In genomic region chr8:126531459-126531858, GRCm38 (mm10) we compare ENCODE assay signal across 19 mouse cellular contexts. TPM values are rescaled to one million over a fixed set of nuclear protein-coding genes. Genes with fewer than 3 reads are reported as not detected.
A peak's percentile ranks its signal among the peaks of the same experiment; 100 is the strongest.
DNase-seq lines count a peak whose midpoint lies in the region; ATAC-seq and TF ChIP-seq lines count a peak whose summit lies in the region.
"Had no signal": no experiment of that assay in that cellular context is flagged by ENCODE, and none has a peak within 500 bp of the region (broad histone marks: within the 10 kb centered on the region; RNA-seq: fewer than 3 reads in every experiment).

No protein-coding gene starts in this region.

- H3K79me2 ChIP-seq in heart, adult 2 months (replicated peaks; ENCODE audit: control insufficient read depth, insufficient read depth, low read length) = no peaks in the 10 kb centered on the region

- TF ChIP-seq CTCF in heart, adult 2 months (IDR thresholded peaks at IDR 0.05) = no peak
- no peak for TF ChIP-seq CTCF in kidney, adult 2 months (conservative IDR thresholded peaks at IDR 0.05; ENCODE audit: insufficient read depth, insufficient read length, low read depth, low read length)

- no peaks in the 10 kb centered on the region for H3K9me3 ChIP-seq in heart, embryonic 16.5 days (replicated peaks; ENCODE audit: control insufficient read depth, low read length)
- H3K9me3 ChIP-seq: embryonic facial prominence, embryonic 10.5 days; forebrain, embryonic 15.5 days; liver, embryonic 12.5 days; lung, embryonic 15.5 days; midbrain, embryonic 12.5 days; neural tube, embryonic 15.5 days had no signal

- intact Hi-C loops in heart, adult 2 months (cut with DNase I) = no loop called here
- intact Hi-C loops in heart, postnatal 25 days (cut with DNase I) = no loop called here

- H3K4me1 ChIP-seq in heart, adult 2 months (ENCODE audit: control insufficient read depth, insufficient read depth, low read length) = peaks cover 22% of the 10 kb centered on the region
- peaks cover 51% of the 10 kb centered on the region for H3K4me1 ChIP-seq in heart, embryonic 16.5 days (ENCODE audit: control insufficient read depth, insufficient read depth, low read length)
- peaks cover 14% of the 10 kb centered on the region for H3K4me1 ChIP-seq in kidney, adult 2 months (ENCODE audit: control insufficient read depth, insufficient read depth, low read length)

- no peak overlapping the region for H3K9ac ChIP-seq in heart, adult 2 months (ENCODE audit: low read depth, low read length)
- H3K9ac ChIP-seq in heart, embryonic 16.5 days (ENCODE audit: low read length) = peak overlapping the region; percentile 28; the same call in 1 of the 2 replicates
- H3K9ac ChIP-seq: forebrain, embryonic 15.5 days; hindbrain, embryonic 14.5 days; liver, embryonic 12.5 days; lung, embryonic 15.5 days; midbrain, embryonic 12.5 days; neural tube, embryonic 15.5 days had no signal

- no peak overlapping the region for H3K4me3 ChIP-seq in heart, adult 2 months
- no peak overlapping the region for H3K4me3 ChIP-seq in heart, embryonic 16.5 days (ENCODE audit: low read length)
- H3K4me3 ChIP-seq in kidney, adult 2 months (ENCODE audit: insufficient read depth, low read depth, low read length) = no peak overlapping the region
- H3K4me3 ChIP-seq: embryonic facial prominence, embryonic 10.5 days; erythroblast, embryonic 14.5 days; forebrain, embryonic 15.5 days; liver, embryonic 12.5 days; lung, embryonic 15.5 days; midbrain, embryonic 12.5 days; myocyte; neural tube, embryonic 15.5 days had no signal

- no peak for TF ChIP-seq POLR2A in heart, adult 2 months (IDR thresholded peaks at IDR 0.05; ENCODE audit: insufficient read depth, low read depth, low read length)
- no peak for TF ChIP-seq POLR2A in kidney, adult 2 months (IDR thresholded peaks at IDR 0.05; ENCODE audit: low read depth, low read length)

- no peaks in the 10 kb centered on the region for H3K27me3 ChIP-seq in heart, adult 2 months (ENCODE audit: control insufficient read depth, insufficient read depth, low read length)
- H3K27me3 ChIP-seq in heart, embryonic 16.5 days (ENCODE audit: control insufficient read depth, insufficient read depth, low read length) = no peaks in the 10 kb centered on the region
- H3K27me3 ChIP-seq in kidney, adult 2 months (replicated peaks; ENCODE audit: control insufficient read depth, insufficient read depth, low read length) = no peaks in the 10 kb centered on the region
- H3K27me3 ChIP-seq: forebrain, embryonic 15.5 days; liver, embryonic 12.5 days; lung, embryonic 15.5 days; midbrain, embryonic 12.5 days; neural tube, embryonic 15.5 days had no signal

- peaks cover under 1% of the 10 kb centered on the region; the same call in 1 of the 2 replicates for H3K36me3 ChIP-seq in heart, adult 2 months (ENCODE audit: control insufficient read depth, insufficient read depth, low read length)
- H3K36me3 ChIP-seq in heart, embryonic 16.5 days (ENCODE audit: control insufficient read depth, insufficient read depth) = no peaks in the 10 kb centered on the region
- H3K36me3 ChIP-seq in kidney, adult 2 months (ENCODE audit: control insufficient read depth, insufficient read depth, low read length) = no peaks in the 10 kb centered on the region
- H3K36me3 ChIP-seq: embryonic facial prominence, embryonic 10.5 days; forebrain, embryonic 15.5 days; liver, embryonic 12.5 days; lung, embryonic 15.5 days; midbrain, embryonic 12.5 days; neural tube, embryonic 15.5 days had no signal

- no peak for DNase-seq in heart, adult 2 months
- DNase-seq in heart, postnatal 25 days (ENCODE audit: low spot score) = no peak
- DNase-seq in 3134 (ENCODE audit: extremely low read depth, insufficient read length, low spot score) (peak; percentile 33), 3T3-L1 (ENCODE audit: low read depth, low spot score) (peak; percentile 53)
- DNase-seq in kidney, adult 2 months = no peak
- DNase-seq: kidney, postnatal 10 days; thymus, adult 18-20 months had no signal

- peak overlapping the region; percentile 26 for H3K27ac ChIP-seq in heart, adult 2 months
- H3K27ac ChIP-seq in heart, embryonic 16.5 days (ENCODE audit: low read length) = peak overlapping the region; percentile 30
- H3K27ac ChIP-seq in kidney, adult 2 months (ENCODE audit: insufficient read depth, low read depth, low read length) = no peak overlapping the region
- H3K27ac ChIP-seq: embryonic facial prominence, embryonic 10.5 days; forebrain, embryonic 15.5 days; hindbrain, embryonic 14.5 days; liver, embryonic 12.5 days; lung, embryonic 15.5 days; midbrain, embryonic 12.5 days; neural tube, embryonic 15.5 days had no signal

- no peak overlapping the region for H3K4me2 ChIP-seq in heart, embryonic 16.5 days (ENCODE audit: low read depth, low read length)
- H3K4me2 ChIP-seq: forebrain, embryonic 15.5 days; hindbrain, embryonic 14.5 days; liver, embryonic 12.5 days; lung, embryonic 15.5 days; midbrain, embryonic 12.5 days; neural tube, embryonic 15.5 days had no signal

- TF ChIP-seq EP300 in heart, adult 2 months (IDR thresholded peaks at IDR 0.05; ENCODE audit: insufficient read depth, low read depth, low read length) = no peak

- WGBS in heart, adult 2 months = 72% methylated on average over 7 of the region's 7 CpGs
- 43% methylated on average over 7 of the region's 7 CpGs for WGBS in heart, embryonic 16.5 days
- 93% methylated on average over 7 of the region's 7 CpGs for WGBS in kidney, adult 2 months

- ATAC-seq in heart, embryonic 16.5 days (replicated peaks; ENCODE audit: extremely low read depth, insufficient read depth, low FRiP score) = no peak
- ATAC-seq in erythroid progenitor cell, adult 5-6 weeks (replicated peaks; ENCODE audit: low FRiP score, poor library complexity, severe bottlenecking) = no peak
- ATAC-seq: forebrain, embryonic 15.5 days; intestine, embryonic 16.5 days; liver, embryonic 12.5 days had no signal

RNA-seq across cellular contexts. Expression of gene Tarbp1, which starts 56.6 kb away (rescaled TPM):
- 1 to 10 TPM; 3.9 to 4.0 TPM for total RNA-seq in heart, adult 2 months (2021)
- polyA plus RNA-seq in heart, adult 2 months (2012; rRNA removed) = 2.5 and 4.9 TPM in 2 replicates
- 1 to 10 TPM; 4.0 to 5.1 TPM for total RNA-seq in heart, postnatal 25 days (2021)
- polyA plus RNA-seq in heart, embryonic 16.5 days (2015; fragmentation: Nextera tagmentation; extraction: Ambion mirVana) = 1.6 and 1.7 TPM in 2 replicates
- 2.7 and 3.2 TPM in 2 replicates for polyA plus RNA-seq in kidney, adult 2 months (2012; rRNA removed)
- 5.4 and 6.3 TPM in 2 replicates for total RNA-seq in erythroid progenitor cell, adult 5-6 weeks (2015; ENCODE audit: low replicate concordance)
- 0.45 and 2.2 TPM in 2 replicates for total RNA-seq in erythroid progenitor cell, adult 5-6 weeks (2017; ENCODE audit: low replicate concordance)

Comparison
In these comparisons a context has a peak if more than half of its experiments do, and no peak if none do; other contexts are left out.
1. DNase-seq: peak in 3134 (single experiment) and 3T3-L1 (single experiment); none in heart, adult 2 months (0 of 2), heart, postnatal 25 days (single experiment) and kidney, adult 2 months (single experiment).